Mouse (Mus musculus): ENCODE measurements at regions not wholly inside any gene's neighbourhood (a gene's known extent, or its start where the extent isn't known, plus 50 kb on each side); places are given as distances from the start of the nearest gene placed in this dataset.

DNA sequence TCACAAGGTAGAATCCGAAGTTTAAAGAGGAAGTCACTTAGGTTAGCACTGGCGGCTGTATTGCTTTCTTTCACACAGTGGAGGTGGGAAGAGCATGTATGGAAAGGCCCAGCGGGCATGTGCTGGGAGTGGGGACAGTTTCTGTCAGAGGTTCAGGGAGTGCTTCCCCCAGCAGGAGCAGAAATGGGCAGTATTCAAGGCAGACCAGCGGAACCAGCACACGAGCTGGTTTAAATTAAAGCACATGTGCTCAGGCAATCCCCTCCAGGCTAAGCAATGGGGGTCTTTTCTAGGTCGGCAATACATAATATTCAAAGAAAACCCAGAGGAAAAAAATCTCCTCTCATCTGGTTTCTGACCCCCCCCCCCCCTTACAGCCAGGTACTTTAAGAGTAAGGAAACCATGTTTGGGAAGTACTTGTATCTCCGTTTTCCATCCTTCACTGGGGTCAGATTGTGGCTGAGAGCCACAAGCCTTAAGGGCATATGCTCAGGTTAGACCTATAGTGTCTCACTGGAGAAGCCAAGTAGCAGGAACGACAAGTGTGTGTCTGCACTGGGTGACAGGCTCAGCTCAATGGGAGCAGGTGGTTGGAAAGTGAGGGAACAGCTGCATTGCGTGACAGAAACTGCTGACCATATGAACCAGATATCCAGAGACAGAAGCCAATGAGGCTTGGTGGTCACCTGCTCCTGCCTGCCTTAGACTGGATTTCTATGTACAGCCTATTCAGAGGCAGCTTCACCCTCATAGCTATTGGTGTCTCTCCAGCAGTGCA is 111.3 kb upstream of the Mycn start:
- no peak for TF ChIP-seq EP300 (IDR thresholded peaks at IDR 0.05; ENCODE audit: low read depth in 1 of 2, low read length in 2 of 2)
- no peak for TF ChIP-seq CTCF (IDR thresholded peaks at IDR 0.05 in 2 of 3, conservative IDR thresholded peaks at IDR 0.05 in 1 of 3; ENCODE audit: control insufficient read depth in 1 of 3, insufficient read depth in 1 of 3, low read depth in 2 of 3, low read length in 3 of 3, poor library complexity in 1 of 3, severe bottlenecking in 1 of 3)
- TF ChIP-seq POLR2A (IDR thresholded peaks at IDR 0.05; ENCODE audit: control insufficient read depth in 1 of 2, insufficient read depth in 1 of 2, low read depth in 1 of 2, low read length in 2 of 2, poor library complexity in 1 of 2): no peak
- TF ChIP-seq GATA1 (IDR thresholded peaks at IDR 0.05; ENCODE audit: low read depth, low read length): no peak

Measured in MEL (cell line).